Mouse (Mus musculus) small intestine, adult 2 months (tissue): ENCODE measurements around the gene Pwp1.

Source experiments
- CTCF ChIP-seq: fragments of 200-500 bp; IDR thresholded peaks from 2 replicates; pipeline ENCODE4 v1.5.1; 2012; ENCODE audit warnings: low read depth, mild to moderate bottlenecking, control low read depth, inconsistent platforms, low read length, moderate library complexity, mixed read lengths; ENCODE audit not compliant: insufficient replicate concordance, insufficient read length; ENCODE audit errors: extremely low read depth
- POLR2A ChIP-seq: fragments of 200-500 bp; IDR thresholded peaks from 2 replicates; pipeline ENCODE4 v1.6.1; 2012; ENCODE audit warnings: low read depth, mild to moderate bottlenecking, control low read depth, inconsistent platforms, low read length, moderate library complexity

DNA sequence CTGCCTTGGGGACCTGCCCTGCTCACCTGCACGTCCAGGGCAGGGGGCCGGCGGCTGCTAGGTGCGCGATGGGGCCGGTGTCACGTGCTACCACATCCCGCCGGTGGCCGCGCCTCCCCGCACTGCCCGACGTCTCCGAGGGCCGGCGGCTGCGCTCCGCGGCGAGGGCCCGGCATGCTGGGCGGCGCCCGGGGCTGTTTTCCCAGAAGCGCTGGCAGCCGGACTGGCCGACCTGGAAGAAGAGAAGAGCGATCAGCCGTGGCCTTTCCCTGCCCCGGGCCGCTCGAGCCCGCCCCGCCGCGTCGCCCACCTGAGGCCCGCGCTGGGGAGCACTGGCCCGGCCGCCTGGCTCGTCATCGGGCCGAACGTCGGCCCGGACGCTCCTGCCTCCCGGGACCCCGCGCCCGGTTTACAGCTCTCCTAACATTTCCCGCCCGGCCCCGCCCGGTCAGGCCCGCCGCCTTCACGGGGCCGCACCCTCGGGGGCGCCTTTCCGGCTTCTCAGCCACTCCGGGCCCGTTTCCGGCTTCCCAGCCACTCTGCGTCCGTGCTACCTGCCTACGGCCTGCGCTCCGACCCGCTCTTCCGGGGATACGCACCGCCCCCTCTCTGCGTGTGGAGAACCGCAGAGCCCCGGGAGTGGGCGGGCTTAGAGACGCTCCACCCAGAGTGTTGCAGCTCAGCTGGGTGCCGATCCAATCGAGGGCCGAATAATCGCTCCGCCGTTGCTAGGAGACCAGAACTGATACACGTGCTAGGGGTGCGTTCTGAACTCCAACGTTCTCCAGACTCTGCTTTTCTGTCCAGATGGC lies 87.4 kb downstream of the Pwp1 start, which contains the start of gene Prdm4:
- TF ChIP-seq CTCF (0 out of 2 replicates have a peak, but pooled peaks have one; percentile 16), POLR2A (no peak; the same call in none of the 2 replicates)
